Mouse (Mus musculus) MEL (cell line): ENCODE data around the gene Rffl.

Experiments used
- CTCF ChIP-seq, 3 experiments: IDR thresholded peaks in 2 of 3; conservative IDR thresholded peaks in 1 of 3; 2 replicates each; pipeline ENCODE4 v1.5.1; 2011 to 2012; ENCODE audit warnings: low read length in 3 of 3, low read depth in 2 of 3, mild to moderate bottlenecking in 2 of 3, improper control_type of control experiment in 1 of 3, inconsistent platforms in 1 of 3, mixed read lengths in 1 of 3, moderate library complexity in 1 of 3; ENCODE audit not compliant: control insufficient read depth in 1 of 3, insufficient read depth in 1 of 3, poor library complexity in 1 of 3, severe bottlenecking in 1 of 3
- GABPA ChIP-seq: IDR thresholded peaks from 2 replicates; pipeline ENCODE4 v1.6.1; 2012; ENCODE audit warnings: low read depth, mild to moderate bottlenecking, inconsistent platforms, low read length, improper control_type of control experiment, moderate library complexity
- MAX ChIP-seq: IDR thresholded peaks from 2 replicates; pipeline ENCODE4 v1.6.1; 2011; ENCODE audit warnings: low read length, improper control_type of control experiment
- MAZ ChIP-seq: IDR thresholded peaks from 2 replicates; pipeline ENCODE4 v1.6.1; 2012; ENCODE audit warnings: low read depth, mild to moderate bottlenecking, inconsistent platforms, low read length, improper control_type of control experiment
- POLR2A ChIP-seq, 2 experiments: IDR thresholded peaks; 2 replicates each; pipeline ENCODE4 v1.6.1; 2011 to 2012; ENCODE audit warnings: low read length in 2 of 2, mild to moderate bottlenecking in 2 of 2, control low read depth in 1 of 2, improper control_type of control experiment in 1 of 2, low read depth in 1 of 2, moderate library complexity in 1 of 2; ENCODE audit not compliant: control insufficient read depth in 1 of 2, insufficient read depth in 1 of 2, poor library complexity in 1 of 2
- POLR2AphosphoS5 ChIP-seq: IDR thresholded peaks from 2 replicates; pipeline ENCODE4 v1.6.1; 2012; ENCODE audit warnings: low read depth, borderline replicate concordance, mild to moderate bottlenecking, inconsistent platforms, low read length, moderate library complexity, mixed read lengths
- USF2 ChIP-seq, 2 experiments: IDR thresholded peaks; 2 replicates each; pipeline ENCODE4 v1.6.1; 2011 to 2012; ENCODE audit warnings: improper control_type of control experiment in 2 of 2, low read length in 2 of 2, borderline replicate concordance in 1 of 2, inconsistent platforms in 1 of 2, low read depth in 1 of 2, mild to moderate bottlenecking in 1 of 2; ENCODE audit not compliant: insufficient read depth in 1 of 2

DNA sequence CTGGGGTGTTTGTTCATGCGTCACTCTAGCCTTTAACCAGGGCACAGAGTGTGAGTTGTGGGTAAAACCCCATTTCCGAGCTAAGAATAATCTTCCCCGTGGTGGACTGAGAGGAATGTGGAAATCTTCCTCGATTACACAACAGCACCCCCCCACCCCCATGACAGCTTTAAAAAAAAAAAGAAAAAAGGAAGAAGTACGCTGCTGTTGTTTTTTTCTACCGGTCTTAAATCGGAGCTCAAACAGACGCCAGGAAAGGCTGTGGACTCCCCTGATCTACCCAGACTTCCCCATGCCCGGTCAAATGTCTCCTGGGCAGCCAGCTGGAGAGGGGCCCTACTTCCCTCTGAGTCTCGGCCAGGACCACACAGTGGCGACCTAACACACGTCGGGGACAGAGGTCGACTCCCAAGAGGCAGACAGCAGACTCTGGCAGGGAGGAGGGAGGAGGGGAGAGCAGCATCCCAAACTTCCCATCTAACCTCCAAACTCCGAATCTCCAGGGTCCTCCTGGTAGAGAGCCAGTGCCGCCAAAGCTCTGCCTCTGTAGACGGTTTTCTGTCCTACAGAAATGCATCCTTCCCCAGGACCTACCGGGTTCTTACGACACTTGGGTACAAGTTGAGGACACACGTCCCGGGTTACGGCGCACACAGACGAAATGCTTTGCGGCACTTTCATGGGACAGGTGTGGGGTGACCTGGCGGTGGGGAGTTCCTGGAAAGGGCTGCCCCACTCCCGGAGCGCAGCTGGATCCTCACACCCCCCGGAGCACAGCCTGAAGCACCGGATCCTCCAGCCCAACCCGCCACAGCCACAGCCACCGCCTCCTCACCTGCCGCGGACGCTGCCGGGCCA lies 608 bp downstream of the Rffl start:
- TF ChIP-seq USF2 (IDR thresholded peaks at IDR 0.05; ENCODE audit: borderline replicate concordance in 1 of 2, insufficient read depth in 1 of 2, low read depth in 1 of 2, low read length in 2 of 2) (no peak), POLR2AphosphoS5 (no peak), POLR2A (IDR thresholded peaks at IDR 0.05; ENCODE audit: control insufficient read depth in 1 of 2, insufficient read depth in 1 of 2, low read depth in 1 of 2, low read length in 2 of 2, poor library complexity in 1 of 2) (no peak), MAZ (no peak; the same call in 1 of the 2 replicates), CTCF (IDR thresholded peaks at IDR 0.05 in 2 of 3, conservative IDR thresholded peaks at IDR 0.05 in 1 of 3; ENCODE audit: control insufficient read depth in 1 of 3, insufficient read depth in 1 of 3, low read depth in 2 of 3, low read length in 3 of 3, poor library complexity in 1 of 3, severe bottlenecking in 1 of 3) (no peak), GABPA (no peak), MAX (no peak)
